Mouse (Mus musculus): ENCODE measurements around the gene Kantr. TPM values are rescaled to one million over a fixed set of nuclear protein-coding genes. Genes with fewer than 3 reads are reported as not detected.

Gene Kantr
- 25.1 and 25.3 TPM in 2 replicates for polyA plus RNA-seq (2015; fragmentation: Nextera tagmentation; extraction: Ambion mirVana)

DNA sequence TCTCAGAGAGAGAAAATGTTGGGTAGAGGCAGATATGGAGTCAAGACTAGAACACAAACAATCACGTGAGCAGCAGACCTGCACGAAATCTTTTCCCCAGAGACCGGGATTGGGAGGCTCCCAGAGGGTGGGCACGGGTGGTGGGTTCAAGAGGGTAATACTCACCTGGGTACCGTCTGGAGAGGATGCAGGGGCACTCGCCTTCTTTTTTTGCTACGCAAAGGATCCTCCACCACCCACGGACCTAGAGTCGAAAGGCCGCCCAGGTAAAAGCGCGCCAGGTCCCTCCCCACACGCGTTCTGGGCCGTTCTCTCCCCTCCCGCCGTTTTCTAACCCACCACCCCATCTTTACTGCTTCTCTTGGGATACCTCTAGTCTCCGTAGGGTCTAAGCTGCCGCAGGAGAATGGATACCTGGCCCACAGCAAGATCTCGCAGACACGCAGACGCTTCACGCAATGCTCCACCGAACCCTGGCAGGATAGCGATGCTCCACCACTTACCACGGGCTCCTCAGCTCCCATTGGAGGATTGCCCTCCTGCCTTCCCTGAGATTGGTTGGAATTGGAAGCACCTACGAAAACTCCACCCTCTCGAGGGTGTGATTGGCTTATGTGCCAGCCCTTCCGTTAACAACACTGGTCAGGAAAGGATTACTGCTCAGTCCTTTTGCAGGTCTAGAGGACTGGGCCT is at the start of gene Kantr:
TSS of gene Kantr (minus strand) at position 500 of the 693 bp plus-strand sequence.
- Histone ChIP-seq H3K4me1 (replicated peaks) (peaks cover 10% of the 10 kb centered on the region; the same call in 1 of the 2 replicates), H3K4me3 (peak within 1 kb of the TSS; percentile 54), H3K27me3 (peaks cover 82% of the 10 kb centered on the region), H3K9me3 (no peaks in the 10 kb centered on the region), H3K36me3 (no peaks in the 10 kb centered on the region), H3K9ac (peak within 1 kb of the TSS; percentile 74), H3K4me2 (peak within 1 kb of the TSS; percentile 56), H3K27ac (replicated peaks) (peak within 1 kb of the TSS; percentile 42; the same call in 1 of the 2 replicates)
- peak; percentile 99 for ATAC-seq (ENCODE audit: low read depth)
- WGBS = 13% methylated on average over 29 of the region's 29 CpGs

DNA sequence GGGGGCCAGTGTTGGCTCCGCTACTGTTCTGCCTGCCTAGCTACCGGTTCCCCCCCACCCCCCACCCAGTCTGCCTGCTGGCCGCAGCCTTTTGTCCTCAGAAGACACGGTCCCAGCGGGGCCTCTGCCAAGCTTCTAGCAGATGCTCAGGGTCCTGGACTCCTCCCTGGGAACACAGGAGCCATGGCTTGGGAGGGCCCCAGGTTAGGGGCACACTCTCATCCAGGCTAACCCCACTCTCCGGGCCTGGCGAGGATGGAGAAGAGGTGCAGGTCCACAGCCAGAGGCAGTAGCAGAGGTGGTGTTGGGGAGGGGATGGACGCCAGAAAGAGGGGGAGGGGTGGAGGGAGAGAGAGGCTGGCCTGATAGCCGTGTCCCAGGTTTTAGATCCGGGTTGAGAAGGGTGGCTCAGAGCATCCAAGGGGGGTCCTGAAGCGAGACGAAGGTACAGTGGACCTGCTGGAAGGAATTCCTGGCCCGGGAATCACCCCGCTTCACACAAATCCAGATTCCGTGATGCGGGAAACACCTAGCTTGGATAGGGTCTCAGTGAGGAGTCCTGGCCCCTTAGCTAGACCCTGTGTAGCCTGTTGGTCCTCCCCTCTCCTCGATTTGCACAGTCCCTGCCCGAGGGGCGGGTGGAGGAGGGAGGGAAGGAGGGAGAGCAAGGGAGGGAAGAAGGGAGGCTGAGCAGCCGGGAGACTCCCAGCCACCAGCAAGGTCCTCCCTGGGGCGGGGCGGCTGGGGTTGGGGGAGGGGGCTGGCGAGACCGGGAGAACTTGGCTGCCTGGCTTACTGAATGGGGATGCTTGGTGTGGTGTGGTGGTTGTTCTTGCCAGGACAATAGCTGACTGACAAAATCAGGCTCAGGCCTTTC is 41.3 kb upstream of the Kantr start, which contains the start of gene Gpr173:
TSS of gene Gpr173 (minus strand) at position 308 of the 877 bp plus-strand sequence.
- ATAC-seq (ENCODE audit: low read depth) = peak; percentile 97
- peaks cover 36% of the 10 kb centered on the region for H3K4me1 ChIP-seq (replicated peaks)
- H3K27ac ChIP-seq (replicated peaks) = peak within 1 kb of the TSS; percentile 89
- H3K36me3 ChIP-seq = no peaks in the 10 kb centered on the region
- peaks cover 85% of the 10 kb centered on the region for H3K27me3 ChIP-seq
- peak within 1 kb of the TSS; percentile 64 for H3K4me2 ChIP-seq
- peak within 1 kb of the TSS; percentile 59 for H3K4me3 ChIP-seq
- H3K9ac ChIP-seq = peak within 1 kb of the TSS; percentile 83
- no peaks in the 10 kb centered on the region for H3K9me3 ChIP-seq
- 17% methylated on average over 23 of the region's 24 CpGs for WGBS

DNA sequence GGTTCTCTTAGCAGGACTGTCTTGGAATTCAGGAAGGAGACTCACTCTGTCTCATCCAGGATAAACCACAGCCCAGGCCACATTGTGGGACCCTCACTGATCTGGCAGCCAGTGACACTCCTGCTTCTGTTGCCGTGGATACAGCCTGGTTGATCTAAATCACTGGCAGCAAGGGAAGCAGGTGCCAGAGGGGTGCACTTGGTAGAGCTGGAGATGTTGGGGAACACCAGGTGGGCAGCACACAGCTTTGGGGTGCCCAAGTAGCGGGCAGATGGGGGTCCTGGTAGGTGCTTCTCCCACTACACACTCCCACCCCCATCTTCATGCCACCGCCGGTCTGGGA is 40.7 kb upstream of the Kantr start:
- no peaks in the 10 kb centered on the region for H3K9me3 ChIP-seq
- WGBS = 18% methylated on average over 4 of the region's 4 CpGs
- H3K27me3 ChIP-seq = peaks cover 84% of the 10 kb centered on the region
- peak overlapping the region; percentile 59 for H3K4me3 ChIP-seq
- peak overlapping the region; percentile 64 for H3K4me2 ChIP-seq
- H3K4me1 ChIP-seq (replicated peaks) = peaks cover 36% of the 10 kb centered on the region
- H3K9ac ChIP-seq = peak overlapping the region; percentile 83
- H3K27ac ChIP-seq (replicated peaks) = peak overlapping the region; percentile 89
- ATAC-seq (ENCODE audit: low read depth) = peak; percentile 62
- no peaks in the 10 kb centered on the region for H3K36me3 ChIP-seq

DNA sequence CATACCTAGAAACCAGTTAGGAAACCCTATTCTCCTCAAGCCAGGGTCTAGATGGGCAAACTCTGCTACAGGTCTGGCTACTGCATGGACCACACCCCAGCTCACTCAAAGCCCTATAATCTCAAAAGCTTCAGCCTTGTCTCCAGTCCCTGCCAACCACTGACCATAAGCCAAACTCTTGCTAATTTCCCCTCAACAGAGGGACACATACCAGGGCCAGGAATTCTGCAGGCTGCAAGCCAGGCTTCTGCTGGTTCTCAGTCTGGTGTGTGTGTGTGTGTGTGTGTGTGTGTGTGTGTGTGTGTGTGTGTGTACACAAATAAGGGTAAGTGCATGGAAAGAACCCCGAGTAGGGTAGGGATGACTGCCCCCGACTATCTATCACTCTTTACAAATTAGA is 39.1 kb upstream of the Kantr start:
- H3K9me3 ChIP-seq = no peaks in the 10 kb centered on the region
- H3K9ac ChIP-seq = 0 out of 2 replicates have a peak overlapping the region, but pooled peaks have one; percentile 26
- peaks cover 36% of the 10 kb centered on the region for H3K4me1 ChIP-seq (replicated peaks)
- H3K27me3 ChIP-seq = peaks cover 89% of the 10 kb centered on the region
- 63% methylated on average over 2 of the region's 2 CpGs for WGBS
- no peaks in the 10 kb centered on the region for H3K36me3 ChIP-seq
- ATAC-seq (ENCODE audit: low read depth) = no peak
- no peak overlapping the region for H3K27ac ChIP-seq (replicated peaks)
- peak overlapping the region; percentile 64 for H3K4me2 ChIP-seq
- peak overlapping the region; percentile 59 for H3K4me3 ChIP-seq

DNA sequence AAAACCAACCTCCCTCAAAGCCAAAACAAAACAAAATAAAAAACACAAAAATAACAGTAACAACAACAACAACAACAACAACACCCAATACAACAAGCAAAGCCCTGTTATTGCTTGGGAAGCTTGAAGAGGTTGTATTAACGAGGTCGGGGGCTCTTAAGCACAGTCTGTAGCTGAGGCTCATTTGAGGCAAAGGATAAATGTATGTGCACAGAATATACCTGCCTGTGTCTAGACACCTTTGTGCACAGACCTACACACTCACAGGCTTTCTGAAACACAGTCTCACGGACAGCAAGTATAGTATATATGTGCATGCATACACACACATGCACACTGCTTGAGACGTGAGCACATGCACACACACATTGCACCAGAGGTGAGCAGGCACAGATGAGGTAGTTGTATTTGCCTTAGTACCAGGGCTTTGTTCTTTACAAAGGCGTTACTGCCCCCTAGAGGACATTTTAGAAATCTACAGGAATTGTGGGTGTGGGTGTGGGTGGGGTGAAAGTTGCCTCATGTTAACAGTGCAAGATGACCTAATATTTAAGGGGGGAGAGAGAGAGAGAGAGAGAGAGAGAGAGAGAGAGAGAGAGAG is 25.4 kb upstream of the Kantr start:
- WGBS = 30% methylated on average over 5 of the region's 5 CpGs
- no peak overlapping the region for H3K9ac ChIP-seq
- no peaks in the 10 kb centered on the region for H3K9me3 ChIP-seq
- H3K27me3 ChIP-seq = peaks cover 72% of the 10 kb centered on the region
- no peak overlapping the region for H3K4me3 ChIP-seq
- H3K4me1 ChIP-seq (replicated peaks) = no peaks in the 10 kb centered on the region
- H3K36me3 ChIP-seq = no peaks in the 10 kb centered on the region
- peak; percentile 87 for ATAC-seq (ENCODE audit: low read depth)
- no peak overlapping the region for H3K4me2 ChIP-seq
- no peak overlapping the region for H3K27ac ChIP-seq (replicated peaks)

DNA sequence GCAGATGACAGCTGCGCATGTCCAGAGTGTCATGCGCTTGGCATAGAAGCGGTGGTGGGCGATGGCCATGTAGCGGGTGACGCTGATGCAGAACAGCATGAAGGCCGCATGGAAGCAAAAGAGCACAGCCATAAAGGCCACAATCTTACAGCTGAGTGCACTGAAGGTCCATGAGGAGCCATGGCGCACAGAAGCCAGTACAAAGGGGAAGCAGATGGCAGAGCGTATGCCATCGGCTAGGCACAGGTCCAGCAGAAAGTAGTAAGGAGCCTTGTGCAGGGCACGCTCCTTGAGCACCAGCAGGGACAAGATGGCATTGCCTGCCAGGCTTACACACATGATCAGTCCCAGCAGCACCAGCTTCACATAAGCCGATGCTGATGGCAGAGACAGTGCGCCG is 19.7 kb upstream of the Kantr start:
- Histone ChIP-seq H3K9ac (no peak overlapping the region), H3K4me2 (no peak overlapping the region), H3K4me3 (no peak overlapping the region), H3K4me1 (replicated peaks) (no peaks in the 10 kb centered on the region), H3K27ac (replicated peaks) (no peak overlapping the region), H3K27me3 (peaks cover 86% of the 10 kb centered on the region), H3K36me3 (peaks cover 13% of the 10 kb centered on the region), H3K9me3 (no peaks in the 10 kb centered on the region)
- WGBS = 91% methylated on average over 14 of the region's 14 CpGs
- ATAC-seq (ENCODE audit: low read depth) = no peak

DNA sequence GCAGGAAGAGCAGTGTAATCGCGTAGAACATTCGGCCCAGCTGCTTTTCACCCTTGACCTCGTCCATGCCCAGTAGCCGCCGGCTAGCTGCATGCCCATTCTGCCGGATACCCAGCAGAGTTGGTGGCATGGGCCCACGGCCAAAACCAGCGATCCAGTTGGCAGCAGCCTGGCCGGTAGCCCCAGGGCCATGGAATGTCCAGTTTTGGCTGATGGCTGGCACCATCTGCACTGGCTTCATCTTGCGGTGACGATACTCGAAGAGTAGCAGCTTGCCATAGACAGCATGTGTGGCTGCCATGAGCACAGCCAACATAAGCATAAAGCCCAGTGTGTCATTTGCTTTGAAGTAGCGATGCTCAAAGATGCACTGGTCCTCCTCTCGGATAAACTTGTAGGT is 19.3 kb upstream of the Kantr start:
- no peak overlapping the region for H3K4me2 ChIP-seq
- peaks cover 13% of the 10 kb centered on the region for H3K36me3 ChIP-seq
- no peak overlapping the region for H3K9ac ChIP-seq
- H3K27me3 ChIP-seq = peaks cover 89% of the 10 kb centered on the region
- no peaks in the 10 kb centered on the region for H3K4me1 ChIP-seq (replicated peaks)
- no peak overlapping the region for H3K27ac ChIP-seq (replicated peaks)
- ATAC-seq (ENCODE audit: low read depth) = no peak
- WGBS = 92% methylated on average over 14 of the region's 15 CpGs
- no peaks in the 10 kb centered on the region for H3K9me3 ChIP-seq
- no peak overlapping the region for H3K4me3 ChIP-seq

DNA sequence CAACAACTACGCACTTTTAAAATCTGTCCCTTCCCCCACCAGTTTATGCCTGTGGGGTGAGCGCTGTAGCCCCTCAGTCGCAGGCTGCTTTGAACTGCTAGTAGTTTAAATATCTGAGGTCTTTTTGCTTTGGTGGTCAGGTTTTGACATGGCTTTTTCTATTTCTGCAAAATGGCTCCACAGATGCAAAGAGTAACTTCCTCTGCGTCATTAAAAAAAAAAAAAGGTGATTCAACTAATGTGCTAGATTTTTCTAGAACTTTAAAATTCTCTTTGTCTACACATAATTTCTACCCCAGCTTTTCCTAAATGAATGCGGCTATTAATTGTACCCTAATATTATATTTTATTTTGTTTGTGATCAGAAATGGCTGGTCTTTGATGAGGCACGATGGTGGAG is 15.6 kb upstream of the Kantr start:
- WGBS = 34% methylated on average over 6 of the region's 6 CpGs
- Histone ChIP-seq H3K27ac (replicated peaks) (peak overlapping the region; percentile 91), H3K27me3 (peaks cover 96% of the 10 kb centered on the region), H3K9ac (peak overlapping the region; percentile 54; the same call in 1 of the 2 replicates), H3K36me3 (peaks cover 34% of the 10 kb centered on the region), H3K4me3 (peak overlapping the region; percentile 61), H3K4me1 (replicated peaks) (peaks cover 23% of the 10 kb centered on the region), H3K4me2 (peak overlapping the region; percentile 47), H3K9me3 (no peaks in the 10 kb centered on the region)
- ATAC-seq (ENCODE audit: low read depth) = no peak

DNA sequence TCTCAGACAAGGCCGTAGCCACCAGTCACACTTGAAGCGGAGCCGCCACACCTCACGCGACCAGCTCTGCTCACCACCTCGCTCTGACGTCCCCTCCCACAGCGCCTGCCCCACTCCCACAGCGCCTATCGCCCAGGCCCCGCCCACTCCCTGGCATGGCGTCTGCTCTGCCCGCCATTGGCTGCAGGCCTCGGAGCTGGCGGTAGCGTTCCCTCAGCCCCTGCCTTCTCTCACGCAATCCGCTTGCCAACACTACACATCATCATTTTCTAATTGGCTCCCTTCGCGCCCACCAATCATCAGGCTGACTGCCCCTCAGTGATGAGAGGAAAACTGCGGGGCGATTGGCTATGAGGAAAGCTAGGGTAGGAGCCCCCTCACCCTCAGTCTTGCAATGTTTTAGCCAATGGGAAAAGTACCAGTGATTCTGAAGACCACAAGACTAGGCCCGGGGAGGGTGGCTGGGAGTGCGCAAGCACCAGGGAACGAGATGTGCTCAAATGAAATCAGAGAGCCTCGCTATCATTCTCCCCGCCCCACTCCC is 15.1 kb upstream of the Kantr start, which contains the start of gene Tspyl2:
TSS of gene Tspyl2 (minus strand) at position 68 of the 544 bp plus-strand sequence.
- Histone ChIP-seq H3K27ac (replicated peaks) (peak within 1 kb of the TSS; percentile 91), H3K36me3 (peaks cover 34% of the 10 kb centered on the region), H3K4me3 (peak within 1 kb of the TSS; percentile 61), H3K27me3 (peaks cover 97% of the 10 kb centered on the region), H3K4me1 (replicated peaks) (peaks cover 28% of the 10 kb centered on the region), H3K9ac (peak within 1 kb of the TSS; percentile 86), H3K4me2 (peak within 1 kb of the TSS; percentile 72), H3K9me3 (no peaks in the 10 kb centered on the region)
- ATAC-seq (ENCODE audit: low read depth) = peak; percentile 98
- WGBS = 10% methylated on average over 21 of the region's 27 CpGs

DNA sequence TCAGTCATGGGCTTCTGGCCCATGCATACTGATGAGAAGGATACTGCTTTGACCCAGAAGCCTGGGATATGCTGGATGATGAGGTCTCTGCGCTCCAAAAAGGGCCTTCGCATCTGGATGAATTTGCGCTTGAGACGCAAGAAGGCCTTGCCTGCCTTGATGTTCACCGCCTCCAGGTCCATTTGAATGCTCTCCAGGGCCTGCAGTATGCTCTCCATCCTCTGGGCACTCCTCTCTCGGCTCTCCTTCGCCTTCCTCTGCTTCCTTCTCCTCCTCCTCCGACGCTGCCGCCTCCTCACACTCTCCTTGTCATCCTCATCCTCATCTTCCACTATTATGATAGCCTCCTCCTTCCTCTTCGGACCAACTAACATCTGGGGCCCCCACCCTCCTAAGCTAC is 14.2 kb upstream of the Kantr start:
- WGBS = 24% methylated on average over 11 of the region's 11 CpGs
- H3K27ac ChIP-seq (replicated peaks) = peak overlapping the region; percentile 91
- H3K9ac ChIP-seq = peak overlapping the region; percentile 86
- H3K4me1 ChIP-seq (replicated peaks) = peaks cover 33% of the 10 kb centered on the region
- peaks cover 26% of the 10 kb centered on the region for H3K36me3 ChIP-seq
- peak overlapping the region; percentile 72 for H3K4me2 ChIP-seq
- peaks cover 97% of the 10 kb centered on the region for H3K27me3 ChIP-seq
- H3K4me3 ChIP-seq = peak overlapping the region; percentile 61
- ATAC-seq (ENCODE audit: low read depth) = no peak
- H3K9me3 ChIP-seq = no peaks in the 10 kb centered on the region

DNA sequence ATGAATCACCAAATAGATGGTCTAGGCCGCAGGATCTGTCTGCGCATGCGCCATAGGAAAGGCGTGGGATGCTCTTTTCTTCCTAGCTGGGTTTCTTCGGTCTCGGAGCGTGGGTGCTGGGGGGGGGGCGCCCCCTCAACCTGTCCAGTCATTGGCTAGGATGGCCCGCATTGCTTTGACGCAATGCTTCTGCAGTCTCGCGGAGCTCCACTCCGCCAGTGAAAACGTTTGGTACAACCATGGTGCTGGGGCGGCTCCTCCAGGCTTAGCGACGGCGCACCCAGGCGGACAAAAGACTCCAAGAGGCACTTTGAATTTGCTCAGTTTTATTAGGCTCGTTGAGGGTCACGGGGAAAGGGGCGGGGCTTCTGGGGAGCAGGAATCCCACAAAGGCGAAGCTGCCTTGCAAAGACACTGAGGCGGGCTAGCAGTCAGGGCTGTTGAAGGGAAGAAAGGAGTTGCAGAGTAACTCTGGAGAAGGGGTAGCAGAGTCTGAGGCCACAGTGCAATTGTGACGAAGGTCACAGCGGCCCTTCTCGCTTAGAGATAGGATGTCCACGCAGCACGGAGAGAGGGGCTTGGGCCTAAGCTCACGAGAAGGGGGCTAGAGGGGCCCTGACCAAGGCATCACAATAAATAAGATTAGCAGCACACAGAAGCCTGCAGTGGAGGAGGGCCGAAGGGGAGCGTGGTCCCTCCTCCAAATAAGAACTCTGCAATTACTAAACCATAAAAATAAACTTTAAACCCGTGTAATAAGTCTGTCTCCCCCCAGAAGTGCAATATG is 9.4 kb upstream of the Kantr start:
- no peaks in the 10 kb centered on the region for H3K9me3 ChIP-seq
- peak overlapping the region; percentile 67 for H3K9ac ChIP-seq
- peaks cover 33% of the 10 kb centered on the region for H3K4me1 ChIP-seq (replicated peaks)
- peak; percentile 99 for ATAC-seq (ENCODE audit: low read depth)
- peaks cover 20% of the 10 kb centered on the region for H3K36me3 ChIP-seq
- peak overlapping the region; percentile 50 for H3K4me2 ChIP-seq
- 13% methylated on average over 33 of the region's 33 CpGs for WGBS
- H3K27ac ChIP-seq (replicated peaks) = peak overlapping the region; percentile 93
- peaks cover 66% of the 10 kb centered on the region for H3K27me3 ChIP-seq
- peak overlapping the region; percentile 25 for H3K4me3 ChIP-seq

Measured in neural tube, embryonic 13.5 days (tissue).